Mouse (Mus musculus) E14TG2a.4 (cell line): ENCODE measurements around the gene Myl10.

Experiments
- H3K27me3 ChIP-seq: 2 replicates; pipeline ENCODE4 v1.6.1; 2014; ENCODE audit warnings: low read length, control low read depth; ENCODE audit not compliant: insufficient read depth
- H3K36me3 ChIP-seq: 2 replicates; pipeline ENCODE4 v1.6.1; 2014; ENCODE audit warnings: low read length, control low read depth; ENCODE audit not compliant: insufficient read depth
- H3K4me1 ChIP-seq: replicated peaks from 2 replicates; pipeline ENCODE4 v1.6.1; 2014; ENCODE audit warnings: low read depth, low read length, control low read depth
- H3K4me3 ChIP-seq: replicated peaks from 2 replicates; pipeline ENCODE4 v1.5.1; 2014; ENCODE audit warnings: mild to moderate bottlenecking, low read length
- H3K9me3 ChIP-seq: 2 replicates; pipeline ENCODE4 v1.6.1; 2014; ENCODE audit warnings: low read length, control low read depth
- CTCF ChIP-seq: conservative IDR thresholded peaks from 2 replicates; pipeline ENCODE4 v1.5.1; 2014; ENCODE audit warnings: low read length
- NANOG ChIP-seq: IDR thresholded peaks from 2 replicates; pipeline ENCODE4 v1.6.1; 2014; ENCODE audit warnings: borderline replicate concordance, low read length, mixed read lengths
- POU5F1 ChIP-seq: IDR thresholded peaks from 2 replicates; pipeline ENCODE4 v1.6.1; 2014; ENCODE audit warnings: low read length, borderline replicate concordance

Gene Myl10

GRCm38 (mm10) chr5:136694976-136695375 lies 2.0 kb downstream of the Myl10 start:
- H3K27me3 ChIP-seq: peaks cover 32% of the 10 kb centered on the region
- no peak overlapping the region for H3K4me3 ChIP-seq
- no peak for TF ChIP-seq NANOG
- no peak for TF ChIP-seq POU5F1
- TF ChIP-seq CTCF: no peak
- peaks cover 6% of the 10 kb centered on the region; the same call in 1 of the 2 replicates for H3K9me3 ChIP-seq
- H3K4me1 ChIP-seq: 0 out of 2 replicates have a peak, but pooled peaks cover 4% of the 10 kb centered on the region
- H3K36me3 ChIP-seq: no peaks in the 10 kb centered on the region

GRCm38 (mm10) chr5:136696516-136696915 lies 3.6 kb downstream of the Myl10 start:
- no peak overlapping the region for H3K4me3 ChIP-seq
- no peaks in the 10 kb centered on the region for H3K36me3 ChIP-seq
- peaks cover 5% of the 10 kb centered on the region; the same call in 1 of the 2 replicates for H3K9me3 ChIP-seq
- H3K27me3 ChIP-seq: peaks cover 32% of the 10 kb centered on the region
- H3K4me1 ChIP-seq: 0 out of 2 replicates have a peak, but pooled peaks cover 4% of the 10 kb centered on the region
- no peak for TF ChIP-seq NANOG
- no peak for TF ChIP-seq CTCF
- TF ChIP-seq POU5F1: no peak

- Histone ChIP-seq H3K4me1 (peaks cover 12% of the 10 kb centered on the region), H3K27me3 (peaks cover 32% of the 10 kb centered on the region), H3K9me3 (peaks cover 5% of the 10 kb centered on the region; the same call in 1 of the 2 replicates), H3K4me3 (no peak overlapping the region), H3K36me3 (no peaks in the 10 kb centered on the region)
- no peak for TF ChIP-seq POU5F1
- no peak for TF ChIP-seq NANOG
- TF ChIP-seq CTCF: no peak
These were observed 4.7 kb downstream of the Myl10 start for GRCm38 (mm10) chr5:136697618-136698017.

DNA sequence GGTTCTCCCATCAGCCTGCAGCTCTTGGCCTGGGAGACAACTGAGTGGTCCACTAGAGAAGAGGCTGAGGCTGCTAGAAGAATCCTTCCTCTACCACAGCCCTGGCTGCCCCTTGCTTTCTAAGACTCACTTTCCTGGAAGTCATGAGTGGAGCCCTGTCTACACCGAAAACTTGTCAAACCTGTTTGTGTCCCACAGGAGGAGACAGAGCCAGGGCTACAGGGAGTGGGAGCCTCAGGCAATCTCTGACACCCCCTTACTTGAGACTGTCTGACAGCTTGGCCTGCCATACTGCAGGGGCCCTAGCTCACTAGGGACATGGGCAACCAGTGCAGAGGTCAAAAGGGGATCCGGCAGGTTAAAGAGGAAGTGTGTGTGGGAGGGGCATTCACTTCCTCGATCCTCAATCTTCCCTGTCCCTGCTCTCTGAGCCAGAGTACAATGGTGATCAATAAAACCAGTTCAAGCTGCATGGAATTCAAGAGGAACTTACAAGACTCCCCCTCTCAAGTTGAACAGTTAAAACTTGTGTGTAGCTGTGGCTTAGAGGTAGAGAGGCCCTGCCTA lies 9.3 kb downstream of the Myl10 start:
- Histone ChIP-seq H3K36me3 (no peaks in the 10 kb centered on the region), H3K4me1 (peaks cover 17% of the 10 kb centered on the region)
- TF ChIP-seq NANOG: no peak
- TF ChIP-seq POU5F1: no peak
- TF ChIP-seq CTCF: no peak

GRCm38 (mm10) chr5:136703751-136704150 lies 10.8 kb downstream of the Myl10 start:
- Histone ChIP-seq H3K4me3 (no peak overlapping the region), H3K9me3 (peaks cover 13% of the 10 kb centered on the region), H3K36me3 (no peaks in the 10 kb centered on the region), H3K4me1 (peaks cover 29% of the 10 kb centered on the region), H3K27me3 (no peaks in the 10 kb centered on the region; the same call in 1 of the 2 replicates)
- TF ChIP-seq POU5F1 (no peak), CTCF (peak; percentile 74)

More for the DNA sequence above, 9.3 kb downstream of the Myl10 start:
- Histone ChIP-seq H3K4me3 (no peak overlapping the region), H3K27me3 (peaks cover 10% of the 10 kb centered on the region; the same call in 1 of the 2 replicates), H3K9me3 (peaks cover 13% of the 10 kb centered on the region)

- TF ChIP-seq NANOG: no peak
- Histone ChIP-seq H3K36me3 (no peaks in the 10 kb centered on the region), H3K9me3 (peaks cover 13% of the 10 kb centered on the region), H3K27me3 (no peaks in the 10 kb centered on the region; the same call in 1 of the 2 replicates), H3K4me3 (no peak overlapping the region), H3K4me1 (peaks cover 33% of the 10 kb centered on the region)
These were observed 11.2 kb downstream of the Myl10 start for GRCm38 (mm10) chr5:136704151-136704550.

- peaks cover 8% of the 10 kb centered on the region for H3K27me3 ChIP-seq
- peaks cover 34% of the 10 kb centered on the region for H3K4me1 ChIP-seq
- H3K9me3 ChIP-seq: peaks cover 8% of the 10 kb centered on the region
- TF ChIP-seq NANOG: no peak
- peak; percentile 89 for TF ChIP-seq CTCF
- no peaks in the 10 kb centered on the region for H3K36me3 ChIP-seq
- no peak overlapping the region for H3K4me3 ChIP-seq
These were observed 12.6 kb downstream of the Myl10 start for GRCm38 (mm10) chr5:136705532-136705931.

- no peak overlapping the region for H3K4me3 ChIP-seq
- TF ChIP-seq NANOG (no peak), POU5F1 (no peak), CTCF (peak; percentile 77)
- no peaks in the 10 kb centered on the region for H3K36me3 ChIP-seq
- H3K27me3 ChIP-seq: peaks cover 13% of the 10 kb centered on the region
- H3K4me1 ChIP-seq: peaks cover 33% of the 10 kb centered on the region
- H3K9me3 ChIP-seq: peaks cover 8% of the 10 kb centered on the region
These were observed 13.9 kb downstream of the Myl10 start for GRCm38 (mm10) chr5:136706803-136707202.

DNA sequence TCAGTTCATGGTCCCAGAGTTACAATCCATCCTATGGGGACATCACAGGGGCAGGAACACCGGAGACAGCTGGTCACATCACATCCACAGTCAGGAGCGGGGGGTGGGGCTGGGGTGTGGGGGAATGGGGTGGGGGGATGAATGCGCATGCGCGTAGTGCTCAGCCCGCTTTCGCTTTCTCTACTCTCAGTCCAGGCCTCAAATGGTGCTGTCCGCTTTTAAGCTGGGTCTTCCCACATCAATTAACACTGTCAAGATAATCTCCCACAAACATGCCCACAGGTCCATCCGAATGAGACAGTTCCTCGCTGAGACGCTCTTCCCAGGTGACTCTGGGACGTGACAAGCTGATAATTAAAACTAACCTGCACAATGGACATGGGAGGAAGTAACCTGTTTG lies 15.2 kb downstream of the Myl10 start:
- Histone ChIP-seq H3K4me1 (peaks cover 26% of the 10 kb centered on the region), H3K4me3 (no peak overlapping the region), H3K27me3 (peaks cover 16% of the 10 kb centered on the region), H3K36me3 (no peaks in the 10 kb centered on the region), H3K9me3 (peaks cover 8% of the 10 kb centered on the region)
- no peak for TF ChIP-seq NANOG
- no peak for TF ChIP-seq POU5F1
